24 mouse cellular contexts compared by ENCODE assay signal in genomic region chr9:78538421-78538820, GRCm38 (mm10). TPM values are rescaled to one million over a fixed set of nuclear protein-coding genes. Genes with fewer than 3 reads are reported as not detected.
DNase-seq lines count a peak whose midpoint lies in the region; ATAC-seq and TF ChIP-seq lines count a peak whose summit lies in the region.
"Had no signal": no experiment of that assay in that cellular context is flagged by ENCODE, and none has a peak within 500 bp of the region (broad histone marks: within the 10 kb centered on the region; RNA-seq: fewer than 3 reads in every experiment).

No protein-coding gene starts in this region.

- ATAC-seq in heart, embryonic 11.5 days (replicated peaks; ENCODE audit: insufficient number of reproducible peaks, low FRiP score, low TSS enrichment), result no peak
- 0 out of 2 replicates have a peak, but pooled peaks have one; percentile 34 for ATAC-seq in kidney, embryonic 14.5 days (ENCODE audit: low FRiP score, low TSS enrichment)
- no peak for ATAC-seq in liver, embryonic 11.5 days (replicated peaks; ENCODE audit: low FRiP score)
- ATAC-seq in liver, postnatal 0 days, result no peak
- ATAC-seq: forebrain, postnatal 0 days; inflammation-experienced regulatory T-cells, adult 6 months; midbrain, embryonic 16.5 days; Patski had no signal

- TF ChIP-seq POLR2A in myocyte (IDR thresholded peaks at IDR 0.05; ENCODE audit: insufficient read length, low read depth), result no peak

- DNase-seq in heart, adult 11 months, result no peak
- no peak for DNase-seq in kidney, adult 9 months
- DNase-seq in liver, embryonic 11.5 days (ENCODE audit: low spot score), result no peak
- no peak for DNase-seq in liver, postnatal 0 days
- no peak for DNase-seq in frontal cortex, adult 2 months (ENCODE audit: extremely low spot score in 1 of 2, low spot score in 1 of 2)
- DNase-seq: adrenal gland, postnatal 36 days; cerebellum, adult 9-10 months; forebrain, postnatal 0 days; gastrocnemius, postnatal 36 days; kidney, adult 18-20 months; lung, adult 18-20 months; lung, postnatal 10 days; thymus, adult 2 months; thymus, postnatal 4 days had no signal

- H3K4me2 ChIP-seq in heart, embryonic 11.5 days, result no peak overlapping the region
- H3K4me2 ChIP-seq in kidney, embryonic 14.5 days (replicated peaks; ENCODE audit: low read depth, low read length), result no peak overlapping the region
- H3K4me2 ChIP-seq in liver, embryonic 11.5 days, result no peak overlapping the region
- H3K4me2 ChIP-seq in liver, postnatal 0 days (ENCODE audit: low read depth, low read length), result no peak overlapping the region
- no peak overlapping the region for H3K4me2 ChIP-seq in myocyte (ENCODE audit: low read depth)
- H3K4me2 ChIP-seq: hindbrain, embryonic 14.5 days had no signal

- no peaks in the 10 kb centered on the region for H3K27me3 ChIP-seq in heart, embryonic 11.5 days (ENCODE audit: control insufficient read depth, insufficient read depth, low read length)
- H3K27me3 ChIP-seq in kidney, embryonic 14.5 days (ENCODE audit: control insufficient read depth, insufficient read depth, low read length), result no peaks in the 10 kb centered on the region
- no peaks in the 10 kb centered on the region for H3K27me3 ChIP-seq in liver, embryonic 11.5 days (replicated peaks; ENCODE audit: control insufficient read depth, insufficient read depth, low read length)
- H3K27me3 ChIP-seq in liver, postnatal 0 days (ENCODE audit: insufficient read depth, low read length), result no peaks in the 10 kb centered on the region
- H3K27me3 ChIP-seq in myocyte (ENCODE audit: control insufficient read depth, insufficient read depth, insufficient read length), result no peaks in the 10 kb centered on the region
- H3K27me3 ChIP-seq: CH12.LX, Patski had no signal

- no peak overlapping the region for H3K4me3 ChIP-seq in heart, embryonic 11.5 days (ENCODE audit: low read depth, low read length)
- no peak overlapping the region for H3K4me3 ChIP-seq in kidney, embryonic 14.5 days (ENCODE audit: low read length)
- no peak overlapping the region for H3K4me3 ChIP-seq in liver, embryonic 11.5 days (ENCODE audit: low read depth, low read length)
- H3K4me3 ChIP-seq in liver, postnatal 0 days (ENCODE audit: low read depth, low read length), result no peak overlapping the region
- H3K4me3 ChIP-seq in myocyte, result no peak overlapping the region
- H3K4me3 ChIP-seq: midbrain, embryonic 10.5 days had no signal

- TF ChIP-seq EP300 in liver, postnatal 0 days (IDR thresholded peaks at IDR 0.05; ENCODE audit: low read depth), result no peak

- no peaks in the 10 kb centered on the region for H3K9me3 ChIP-seq in heart, embryonic 11.5 days (replicated peaks; ENCODE audit: control insufficient read depth, low read length)
- H3K9me3 ChIP-seq in kidney, embryonic 14.5 days (ENCODE audit: control insufficient read depth, low read length), result no peaks in the 10 kb centered on the region
- H3K9me3 ChIP-seq in liver, embryonic 11.5 days (ENCODE audit: control insufficient read depth, low read length), result no peaks in the 10 kb centered on the region
- H3K9me3 ChIP-seq in liver, postnatal 0 days (ENCODE audit: low read length), result no peaks in the 10 kb centered on the region
- H3K9me3 ChIP-seq: G1E; midbrain, embryonic 10.5 days had no signal

- H3K36me3 ChIP-seq in heart, embryonic 11.5 days (ENCODE audit: control insufficient read depth, insufficient read depth, low read length), result no peaks in the 10 kb centered on the region
- no peaks in the 10 kb centered on the region for H3K36me3 ChIP-seq in kidney, embryonic 14.5 days (ENCODE audit: control insufficient read depth, insufficient read depth, low read length)
- H3K36me3 ChIP-seq in liver, embryonic 11.5 days (ENCODE audit: control insufficient read depth, insufficient read depth, low read length), result no peaks in the 10 kb centered on the region
- H3K36me3 ChIP-seq in liver, postnatal 0 days (replicated peaks; ENCODE audit: insufficient read depth, low read length), result no peaks in the 10 kb centered on the region
- no peaks in the 10 kb centered on the region for H3K36me3 ChIP-seq in myocyte (ENCODE audit: control insufficient read depth, insufficient read depth)
- H3K36me3 ChIP-seq: midbrain, embryonic 10.5 days had no signal

- no peak overlapping the region for H3ac ChIP-seq in myocyte (ENCODE audit: control insufficient read depth, insufficient read length)

- H3K79me2 ChIP-seq in myocyte (ENCODE audit: control insufficient read depth, insufficient read depth), result no peaks in the 10 kb centered on the region

- peak overlapping the region; percentile 16; the same call in 1 of the 2 replicates for H3K9ac ChIP-seq in heart, embryonic 11.5 days (ENCODE audit: low read depth, low read length)
- no peak overlapping the region for H3K9ac ChIP-seq in kidney, embryonic 14.5 days (ENCODE audit: low read depth, low read length)
- peak overlapping the region; percentile 6; the same call in 1 of the 2 replicates for H3K9ac ChIP-seq in liver, embryonic 11.5 days (ENCODE audit: low read depth, low read length)
- H3K9ac ChIP-seq in liver, postnatal 0 days (replicated peaks), result no peak overlapping the region
- H3K9ac ChIP-seq: forebrain, postnatal 0 days; hindbrain, embryonic 14.5 days had no signal

- peaks cover 15% of the 10 kb centered on the region for H3K4me1 ChIP-seq in heart, embryonic 11.5 days (ENCODE audit: control insufficient read depth, insufficient read depth, low read length)
- H3K4me1 ChIP-seq in kidney, embryonic 14.5 days (ENCODE audit: control insufficient read depth, insufficient read depth, low read length), result no peaks in the 10 kb centered on the region
- no peaks in the 10 kb centered on the region; the same call in none of the 2 replicates for H3K4me1 ChIP-seq in liver, embryonic 11.5 days (replicated peaks; ENCODE audit: control insufficient read depth, insufficient read depth, low read length)
- H3K4me1 ChIP-seq in liver, postnatal 0 days (ENCODE audit: insufficient read depth), result peaks cover 10% of the 10 kb centered on the region
- H3K4me1 ChIP-seq: midbrain, embryonic 10.5 days had no signal

- H3K27ac ChIP-seq in heart, embryonic 11.5 days (ENCODE audit: low read depth, low read length), result no peak overlapping the region
- H3K27ac ChIP-seq in kidney, embryonic 14.5 days (ENCODE audit: low read depth, low read length), result no peak overlapping the region
- H3K27ac ChIP-seq in liver, embryonic 11.5 days (ENCODE audit: low read depth, low read length), result no peak overlapping the region
- no peak overlapping the region for H3K27ac ChIP-seq in liver, postnatal 0 days (ENCODE audit: low read depth)
- H3K27ac ChIP-seq: hindbrain, embryonic 14.5 days; midbrain, embryonic 10.5 days had no signal

- 29% methylated on average over 6 of the region's 6 CpGs for WGBS in heart, embryonic 11.5 days (ENCODE audit: insufficient replicate concordance)
- whole genome bisulfite sequencing in kidney, embryonic 14.5 days, result 38% methylated on average over 6 of the region's 6 CpGs
- WGBS in liver, embryonic 11.5 days, result 37% methylated on average over 6 of the region's 6 CpGs
- WGBS in liver, postnatal 0 days (ENCODE audit: insufficient replicate concordance), result 39% methylated on average over 6 of the region's 6 CpGs

- no peak for TF ChIP-seq CTCF in liver, postnatal 0 days (IDR thresholded peaks at IDR 0.05; ENCODE audit: low read depth)

TF ChIP-seq in myocyte, 11 proteins besides CTCF, POLR2A, EP300 and RAD21:
- TF ChIP-seq MYOG (IDR thresholded peaks at IDR 0.05; ENCODE audit: control insufficient read depth in 1 of 3, insufficient read depth in 1 of 3, insufficient read length in 2 of 3, low read depth in 2 of 3), result peak; percentile 19 to 84 (median 59)
- TF ChIP-seq MYOD1 (IDR thresholded peaks at IDR 0.05; ENCODE audit: control insufficient read depth in 1 of 3, insufficient read length in 2 of 3, low read depth in 2 of 3), result peak; percentile 58 to 99 (median 97)
- peak; percentile 39 for TF ChIP-seq TCF3 (IDR thresholded peaks at IDR 0.05; ENCODE audit: insufficient read length, low read depth)
- no peak for TF ChIP-seq USF1 (IDR thresholded peaks at IDR 0.05; ENCODE audit: low read depth)

RNA-seq across cellular contexts. Expression of gene Slc17a5, which starts 49.4 kb away (rescaled TPM):
- polyA plus RNA-seq in heart, embryonic 11.5 days (2014; fragmentation: Nextera tagmentation; extraction: Ambion mirVana), result 7.4 and 7.7 TPM in 2 replicates
- polyA plus RNA-seq in kidney, embryonic 14.5 days (2014; fragmentation: Nextera tagmentation; extraction: Ambion mirVana), result 9.9 and 16.9 TPM in 2 replicates
- 7.9 and 8.5 TPM in 2 replicates for polyA plus RNA-seq in liver, embryonic 11.5 days (2014; fragmentation: Nextera tagmentation; extraction: Ambion mirVana)
- polyA plus RNA-seq in liver, postnatal 0 days (2015; fragmentation: Nextera tagmentation; extraction: Ambion mirVana), result 5.2 and 6.2 TPM in 2 replicates
- polyA plus RNA-seq in myocyte (2012; fragmentation: generic; extraction: Trizol), result 4.7 TPM
- polyA plus RNA-seq in frontal cortex, adult 2 months (2012; rRNA removed), result 14.7 and 17.1 TPM in 2 replicates

RNA-seq across cellular contexts. Expression of gene Eef1a1, which starts 49.5 kb away (rescaled TPM):
- polyA plus RNA-seq in heart, embryonic 11.5 days (2014; fragmentation: Nextera tagmentation; extraction: Ambion mirVana), result 3,731 and 3,838 TPM in 2 replicates
- polyA plus RNA-seq in kidney, embryonic 14.5 days (2014; fragmentation: Nextera tagmentation; extraction: Ambion mirVana), result 5,322 and 6,193 TPM in 2 replicates
- polyA plus RNA-seq in liver, embryonic 11.5 days (2014; fragmentation: Nextera tagmentation; extraction: Ambion mirVana), result 4,536 and 4,551 TPM in 2 replicates
- polyA plus RNA-seq in liver, postnatal 0 days (2015; fragmentation: Nextera tagmentation; extraction: Ambion mirVana), result 1,946 and 1,972 TPM in 2 replicates
- polyA plus RNA-seq in myocyte (2012; fragmentation: generic; extraction: Trizol), result 8,203 TPM
- polyA plus RNA-seq in frontal cortex, adult 2 months (2012; rRNA removed), result 3,478 and 3,677 TPM in 2 replicates

Comparison
In these comparisons a context has a peak if more than half of its experiments do, and no peak if none do; other contexts are left out.
1. H3K9ac ChIP-seq: peak in heart, embryonic 11.5 days (single experiment) and liver, embryonic 11.5 days (single experiment); none in kidney, embryonic 14.5 days (single experiment) and liver, postnatal 0 days (single experiment).